Mouse (Mus musculus): ENCODE data around the gene Ubap1. TPM values are rescaled to one million over a fixed set of nuclear protein-coding genes. Genes with fewer than 3 reads are reported as not detected.

The Ubap1 gene
- polyA plus RNA-seq, 2 experiments, result 16.9 to 21.4 TPM

- DNase-seq (ENCODE audit: low read depth in 3 of 3, low spot score in 3 of 3) (no peak), ATAC-seq (ENCODE audit: insufficient read depth) (peak; percentile 54)
- H3K4me1 ChIP-seq (replicated peaks; ENCODE audit: control insufficient read depth in 2 of 2, insufficient read depth in 2 of 2, low read length in 1 of 2), result peaks cover 13 to 20% of the 10 kb centered on the region in 2 experiments
- peak overlapping the region; percentile 79 for H3K4me2 ChIP-seq (ENCODE audit: low read depth)
- peak overlapping the region; percentile 80 to 97 for H3K4me3 ChIP-seq (ENCODE audit: insufficient read depth in 1 of 2, low read depth in 2 of 2, low read length in 2 of 2)
- H3K9ac ChIP-seq (replicated peaks), result peak overlapping the region; percentile 98
- no peak for TF ChIP-seq EP300 (IDR thresholded peaks at IDR 0.05; ENCODE audit: low read depth)
- no peak for TF ChIP-seq CTCF (IDR thresholded peaks at IDR 0.05; ENCODE audit: low read depth)
- no peaks in the 10 kb centered on the region for H3K9me3 ChIP-seq (ENCODE audit: control insufficient read depth, low read length)
- no peaks in the 10 kb centered on the region for H3K36me3 ChIP-seq (replicated peaks; ENCODE audit: control insufficient read depth, insufficient read depth, low read depth)
- H3K27ac ChIP-seq, result peak overlapping the region; percentile 64
- no peaks in the 10 kb centered on the region for H3K27me3 ChIP-seq (ENCODE audit: control insufficient read depth, insufficient read depth, low read length)
- under 1% methylated on average over 28 of the region's 28 CpGs for WGBS (ENCODE audit: insufficient replicate concordance)
These were observed 399 bp downstream of the Ubap1 start for GRCm38 (mm10) chr4:41349199-41349591.

- Histone ChIP-seq H3K4me3 (ENCODE audit: insufficient read depth in 1 of 2, low read depth in 2 of 2, low read length in 2 of 2) (no peak overlapping the region), H3K9me3 (ENCODE audit: control insufficient read depth, low read length) (no peaks in the 10 kb centered on the region), H3K4me2 (ENCODE audit: low read depth) (no peak overlapping the region; the same call in 1 of the 2 replicates), H3K27ac (peak overlapping the region; percentile 19), H3K27me3 (ENCODE audit: control insufficient read depth, insufficient read depth, low read length) (no peaks in the 10 kb centered on the region), H3K36me3 (replicated peaks; ENCODE audit: control insufficient read depth, insufficient read depth, low read depth) (no peaks in the 10 kb centered on the region), H3K9ac (replicated peaks) (no peak overlapping the region), H3K4me1 (replicated peaks; ENCODE audit: control insufficient read depth in 2 of 2, insufficient read depth in 2 of 2, low read length in 1 of 2) (peaks cover 13 to 14% of the 10 kb centered on the region in 2 experiments)
- TF ChIP-seq CTCF (IDR thresholded peaks at IDR 0.05; ENCODE audit: low read depth) (no peak), EP300 (IDR thresholded peaks at IDR 0.05; ENCODE audit: low read depth) (peak; percentile 66)
- ATAC-seq (ENCODE audit: insufficient read depth) (peak; percentile 57), DNase-seq (ENCODE audit: low read depth in 3 of 3, low spot score in 3 of 3) (peak in 2 of 3 experiments; percentile 55 to 58)
- WGBS (ENCODE audit: insufficient replicate concordance), result 43% methylated on average over 4 of the region's 4 CpGs
These were observed 4.0 kb downstream of the Ubap1 start for GRCm38 (mm10) chr4:41352758-41353157.

- H3K9ac ChIP-seq (replicated peaks), result no peak overlapping the region
- no peak overlapping the region; the same call in 1 of the 2 replicates for H3K4me2 ChIP-seq (ENCODE audit: low read depth)
- H3K9me3 ChIP-seq (ENCODE audit: control insufficient read depth, low read length), result no peaks in the 10 kb centered on the region
- H3K4me3 ChIP-seq (ENCODE audit: insufficient read depth in 1 of 2, low read depth in 2 of 2, low read length in 2 of 2), result no peak overlapping the region
- no peaks in the 10 kb centered on the region for H3K36me3 ChIP-seq (replicated peaks; ENCODE audit: control insufficient read depth, insufficient read depth, low read depth)
- peak; percentile 44 for ATAC-seq (ENCODE audit: insufficient read depth)
- H3K27me3 ChIP-seq (ENCODE audit: control insufficient read depth, insufficient read depth, low read length), result no peaks in the 10 kb centered on the region
- H3K27ac ChIP-seq, result peak overlapping the region; percentile 1
- DNase-seq (ENCODE audit: low read depth in 3 of 3, low spot score in 3 of 3), result no peak
- TF ChIP-seq CTCF (IDR thresholded peaks at IDR 0.05; ENCODE audit: low read depth) (peak; percentile 33; the same call in 1 of the 2 replicates), EP300 (IDR thresholded peaks at IDR 0.05; ENCODE audit: low read depth) (no peak)
- peaks cover 9 to 14% of the 10 kb centered on the region in 2 experiments for H3K4me1 ChIP-seq (replicated peaks; ENCODE audit: control insufficient read depth in 2 of 2, insufficient read depth in 2 of 2, low read length in 1 of 2)
- 83% methylated on average over 1 of the region's 1 CpGs for WGBS (ENCODE audit: insufficient replicate concordance)
These were observed 4.5 kb downstream of the Ubap1 start for GRCm38 (mm10) chr4:41353265-41353664.

- no peak overlapping the region for H3K9ac ChIP-seq (replicated peaks)
- H3K27ac ChIP-seq, result no peak overlapping the region
- H3K36me3 ChIP-seq (replicated peaks; ENCODE audit: control insufficient read depth, insufficient read depth, low read depth), result no peaks in the 10 kb centered on the region
- H3K4me1 ChIP-seq (replicated peaks; ENCODE audit: control insufficient read depth in 2 of 2, insufficient read depth in 2 of 2, low read length in 1 of 2), result peaks cover 7 to 10% of the 10 kb centered on the region in 2 experiments
- DNase-seq (ENCODE audit: low read depth in 3 of 3, low spot score in 3 of 3) (no peak), ATAC-seq (ENCODE audit: insufficient read depth) (no peak)
- TF ChIP-seq CTCF (IDR thresholded peaks at IDR 0.05; ENCODE audit: low read depth) (no peak), EP300 (IDR thresholded peaks at IDR 0.05; ENCODE audit: low read depth) (no peak)
- H3K27me3 ChIP-seq (ENCODE audit: control insufficient read depth, insufficient read depth, low read length), result no peaks in the 10 kb centered on the region
- WGBS (ENCODE audit: insufficient replicate concordance), result 80% methylated on average over 2 of the region's 2 CpGs
- H3K9me3 ChIP-seq (ENCODE audit: control insufficient read depth, low read length), result no peaks in the 10 kb centered on the region
- no peak overlapping the region for H3K4me2 ChIP-seq (ENCODE audit: low read depth)
- H3K4me3 ChIP-seq (ENCODE audit: insufficient read depth in 1 of 2, low read depth in 2 of 2, low read length in 2 of 2), result no peak overlapping the region
These were observed 8.4 kb downstream of the Ubap1 start for GRCm38 (mm10) chr4:41357154-41357553.

- WGBS (ENCODE audit: insufficient replicate concordance), result 63% methylated on average over 2 of the region's 2 CpGs
These were observed 9.9 kb downstream of the Ubap1 start for GRCm38 (mm10) chr4:41358669-41359068.

More at GRCm38 (mm10) chr4:41358669-41359068, 9.9 kb downstream of the Ubap1 start:
- H3K4me3 ChIP-seq (ENCODE audit: insufficient read depth in 1 of 2, low read depth in 2 of 2, low read length in 2 of 2), result no peak overlapping the region
- H3K36me3 ChIP-seq (replicated peaks; ENCODE audit: control insufficient read depth, insufficient read depth, low read depth), result no peaks in the 10 kb centered on the region
- TF ChIP-seq CTCF (IDR thresholded peaks at IDR 0.05; ENCODE audit: low read depth), result no peak
- TF ChIP-seq EP300 (IDR thresholded peaks at IDR 0.05; ENCODE audit: low read depth), result no peak
- no peak for ATAC-seq (ENCODE audit: insufficient read depth)
- no peak overlapping the region for H3K27ac ChIP-seq
- H3K4me2 ChIP-seq (ENCODE audit: low read depth), result no peak overlapping the region
- no peak overlapping the region for H3K9ac ChIP-seq (replicated peaks)
- no peak for DNase-seq (ENCODE audit: low read depth in 3 of 3, low spot score in 3 of 3)
- no peaks in the 10 kb centered on the region for H3K4me1 ChIP-seq (replicated peaks; ENCODE audit: control insufficient read depth in 2 of 2, insufficient read depth in 2 of 2, low read length in 1 of 2)
- H3K27me3 ChIP-seq (ENCODE audit: control insufficient read depth, insufficient read depth, low read length), result no peaks in the 10 kb centered on the region
- H3K9me3 ChIP-seq (ENCODE audit: control insufficient read depth, low read length), result no peaks in the 10 kb centered on the region

Measured in liver, embryonic 14.5 days (tissue).